Mouse (Mus musculus): ENCODE measurements around the gene Vmn1r63. TPM values are rescaled to one million over a fixed set of nuclear protein-coding genes. Genes with fewer than 3 reads are reported as not detected.
"Not testable (repeated sequence)": the region's sequence is repeated elsewhere in the genome, so short reads cannot be mapped to it uniquely, and the experiment has no call there.

Gene Vmn1r63
- polyA plus RNA-seq (2016; fragmentation: Nextera tagmentation; extraction: Ambion mirVana), result not detected in 2 replicates

- H3K36me3 ChIP-seq; H3K27me3 ChIP-seq; H3K9me3 ChIP-seq; H3K4me3 ChIP-seq; H3K9ac ChIP-seq; H3K27ac ChIP-seq; ATAC-seq (ENCODE audit: insufficient number of reproducible peaks, insufficient read depth, low FRiP score, low TSS enrichment); H3K4me2 ChIP-seq (replicated peaks); H3K4me1 ChIP-seq: not testable (repeated sequence)
- WGBS, result no CpG with 5 or more reads among the region's 2 CpGs
These were observed at the start of gene Vmn1r63 for GRCm38 (mm10) chr7:5805345-5805744. Gene Vmn1r63, minus strand, starts transcription at chr7:5805445.

Other genes with a start within 250 kb of the Vmn1r63 start
- not detected in 2 replicates for gene Vmn1r61, start 192.2 kb downstream of the Vmn1r63 start, polyA plus RNA-seq (2016; fragmentation: Nextera tagmentation; extraction: Ambion mirVana)
- not detected in 2 replicates for gene Vmn1r62, start 131.8 kb downstream of the Vmn1r63 start, polyA plus RNA-seq (2016; fragmentation: Nextera tagmentation; extraction: Ambion mirVana)
- gene Vmn1r64, start 79.1 kb upstream of the Vmn1r63 start, polyA plus RNA-seq (2016; fragmentation: Nextera tagmentation; extraction: Ambion mirVana), result not detected in 2 replicates
- gene Vmn1r65, start 205.6 kb upstream of the Vmn1r63 start, polyA plus RNA-seq (2016; fragmentation: Nextera tagmentation; extraction: Ambion mirVana), result not detected in 2 replicates
- not detected in 2 replicates for gene Nlrp4c, start 239.7 kb upstream of the Vmn1r63 start, polyA plus RNA-seq (2016; fragmentation: Nextera tagmentation; extraction: Ambion mirVana)